Mouse (Mus musculus) midbrain, embryonic 16.5 days (tissue): ENCODE results near the gene Ptrh2. TPM values are rescaled to one million over a fixed set of nuclear protein-coding genes. Genes with fewer than 3 reads are reported as not detected.

Experiments used
- polyA plus RNA-seq: library from polyadenylated mRNA; unstranded; fragments of >200 nt; fragmentation: Nextera tagmentation; extraction: Ambion mirVana; gene quantifications from 2 replicates; pipeline ENCODE4 v1.2.1, GENCODE M21; 2015

The Ptrh2 gene
- polyA plus RNA-seq, 1 experiment from 2014 or later: 29.8 TPM

Other genes starting within 250 kb of the Ptrh2 start
- 14.4 and 14.5 TPM in 2 replicates for gene Rnft1, start 199.3 kb upstream of the Ptrh2 start, polyA plus RNA-seq
- gene Rps6kb1, start 139.2 kb upstream of the Ptrh2 start, polyA plus RNA-seq: 53.2 and 53.3 TPM in 2 replicates
- 6.4 and 7.8 TPM in 2 replicates for gene Tubd1, start 139.0 kb upstream of the Ptrh2 start, polyA plus RNA-seq
- 104 and 128 TPM in 2 replicates for gene Vmp1, start 149 bp upstream of the Ptrh2 start, polyA plus RNA-seq
- gene Cltc, start 73.6 kb downstream of the Ptrh2 start, polyA plus RNA-seq: 167 and 177 TPM in 2 replicates
- gene Dhx40, start 123.8 kb downstream of the Ptrh2 start, polyA plus RNA-seq: 19.6 and 21.5 TPM in 2 replicates